ENCODE assay signal across 27 mouse cellular contexts in genomic region chr7:113468345-113468744, GRCm38 (mm10).
"Had no signal": no experiment of that assay in that cellular context is flagged by ENCODE, and none has a peak within 500 bp of the region (broad histone marks: within the 10 kb centered on the region; RNA-seq: fewer than 3 reads in every experiment).

No protein-coding gene starts in this region.

- DNase-seq: cerebellum, adult 9-10 months; cerebellum, adult 9-11 months; cerebellum, postnatal 10 days; cerebellum, postnatal 14 days; cerebellum, postnatal 25 days; cerebellum, postnatal 36 days; embryo, embryonic 11 days; forebrain, postnatal 0 days; gastrocnemius, adult 2 months; gastrocnemius, postnatal 10 days; gastrocnemius, postnatal 14 days; gastrocnemius, postnatal 25 days; gastrocnemius, postnatal 36 days; heart, adult 18-20 months; heart, adult 2 months had no signal

- H3K9me3 ChIP-seq: embryonic facial prominence, embryonic 10.5 days; embryonic facial prominence, embryonic 12.5 days; embryonic facial prominence, embryonic 13.5 days; embryonic facial prominence, embryonic 15.5 days; forebrain, embryonic 10.5 days; forebrain, embryonic 12.5 days; forebrain, embryonic 13.5 days; forebrain, embryonic 15.5 days; heart, embryonic 10.5 days had no signal

- H3K4me1 ChIP-seq: embryonic facial prominence, embryonic 12.5 days; embryonic facial prominence, embryonic 13.5 days; embryonic facial prominence, embryonic 15.5 days; forebrain, embryonic 10.5 days; forebrain, embryonic 12.5 days; forebrain, embryonic 13.5 days; forebrain, embryonic 15.5 days; heart, embryonic 10.5 days had no signal

- H3K27ac ChIP-seq: embryonic facial prominence, embryonic 10.5 days; embryonic facial prominence, embryonic 12.5 days; embryonic facial prominence, embryonic 13.5 days; embryonic facial prominence, embryonic 15.5 days; forebrain, embryonic 10.5 days; forebrain, embryonic 12.5 days; forebrain, embryonic 13.5 days; forebrain, embryonic 15.5 days; gastrocnemius, adult 2 months; heart, adult 2 months; heart, embryonic 10.5 days had no signal

- H3K4me3 ChIP-seq: embryonic facial prominence, embryonic 10.5 days; embryonic facial prominence, embryonic 12.5 days; embryonic facial prominence, embryonic 13.5 days; embryonic facial prominence, embryonic 15.5 days; erythroblast, embryonic 14.5 days; forebrain, embryonic 10.5 days; forebrain, embryonic 12.5 days; forebrain, embryonic 13.5 days; forebrain, embryonic 15.5 days; gastrocnemius, adult 2 months; heart, adult 2 months; heart, embryonic 10.5 days had no signal

- H3K4me2 ChIP-seq: embryonic facial prominence, embryonic 12.5 days; embryonic facial prominence, embryonic 13.5 days; embryonic facial prominence, embryonic 15.5 days; forebrain, embryonic 12.5 days; forebrain, embryonic 13.5 days; forebrain, embryonic 15.5 days had no signal

- ATAC-seq: forebrain, embryonic 13.5 days; forebrain, embryonic 14.5 days; forebrain, embryonic 15.5 days; forebrain, embryonic 16.5 days; forebrain, postnatal 0 days had no signal

- H3K27me3 ChIP-seq: embryonic facial prominence, embryonic 12.5 days; embryonic facial prominence, embryonic 13.5 days; embryonic facial prominence, embryonic 15.5 days; forebrain, embryonic 12.5 days; forebrain, embryonic 13.5 days; forebrain, embryonic 15.5 days had no signal

- H3K36me3 ChIP-seq: embryonic facial prominence, embryonic 10.5 days; embryonic facial prominence, embryonic 12.5 days; embryonic facial prominence, embryonic 13.5 days; embryonic facial prominence, embryonic 15.5 days; forebrain, embryonic 10.5 days; forebrain, embryonic 12.5 days; forebrain, embryonic 15.5 days; heart, embryonic 10.5 days had no signal

- H3K9ac ChIP-seq: embryonic facial prominence, embryonic 12.5 days; embryonic facial prominence, embryonic 13.5 days; embryonic facial prominence, embryonic 15.5 days; forebrain, embryonic 12.5 days; forebrain, embryonic 13.5 days; forebrain, embryonic 15.5 days; forebrain, postnatal 0 days had no signal
